Mouse (Mus musculus) layer of hippocampus, postnatal 14 days (tissue): Measurements from ENCODE around the gene Pitpnm2. TPM values are rescaled to one million over a fixed set of nuclear protein-coding genes. Genes with fewer than 3 reads are reported as not detected.

ENCODE experiments used
- DNase-seq, 2 experiments: peaks; one replicate each; pipeline ENCODE4 v3.0.0; 2021 to 2022; ENCODE audit warnings: low spot score in 2 of 2, mixed read lengths in 1 of 2
- total RNA-seq, 2 experiments: library from RNA; stranded (reverse); gene quantifications; 2 replicates each; pipeline ENCODE4 v1.2.3; 2021

Pitpnm2 gene
- total RNA-seq, 2 experiments from 2014 or later, result 172 to 174 TPM

DNA sequence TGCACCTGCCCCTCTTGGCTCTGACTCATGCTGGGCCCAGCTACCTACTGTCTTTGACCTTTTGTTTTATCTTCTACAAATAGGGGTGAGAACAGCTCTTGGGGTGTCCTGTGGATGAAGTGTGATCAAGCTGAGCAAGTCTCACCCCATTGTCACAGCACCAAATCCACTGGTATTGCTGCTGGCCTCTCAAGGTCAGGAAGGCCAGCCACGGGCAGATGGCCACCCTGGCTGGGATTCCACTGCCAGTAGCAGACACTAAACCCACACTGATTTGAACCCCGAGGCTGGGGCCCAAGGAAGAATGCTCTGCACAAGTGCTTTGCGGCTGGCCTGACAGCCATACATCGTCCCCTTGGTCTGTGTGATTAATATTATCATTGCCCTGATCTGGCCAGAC, 91.3 kb downstream of the Pitpnm2 start:
- no peak for DNase-seq

DNA sequence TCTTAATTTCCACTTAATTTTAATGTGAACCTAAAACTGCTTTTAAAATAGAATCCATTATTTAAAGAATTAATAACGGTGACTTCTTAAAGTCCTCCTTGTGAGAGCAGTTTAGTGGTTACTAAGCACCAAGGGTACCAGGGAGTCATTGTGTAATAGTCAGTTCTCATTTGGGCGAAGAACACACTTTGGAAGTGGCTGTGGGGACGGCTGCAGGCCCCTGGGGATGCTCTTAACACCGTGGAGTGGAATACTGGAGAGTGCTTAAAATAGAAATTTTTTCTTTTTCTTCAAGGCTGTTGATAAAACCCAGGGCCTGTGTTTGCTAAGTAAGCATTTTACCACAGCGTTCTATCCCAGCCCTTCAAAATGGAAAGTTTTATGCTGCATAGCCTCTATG, 93.6 kb downstream of the Pitpnm2 start:
- no peak for DNase-seq

GRCm38 (mm10) chr5:124152734-124153133, 96.8 kb downstream of the Pitpnm2 start:
- DNase-seq, result no peak

DNA sequence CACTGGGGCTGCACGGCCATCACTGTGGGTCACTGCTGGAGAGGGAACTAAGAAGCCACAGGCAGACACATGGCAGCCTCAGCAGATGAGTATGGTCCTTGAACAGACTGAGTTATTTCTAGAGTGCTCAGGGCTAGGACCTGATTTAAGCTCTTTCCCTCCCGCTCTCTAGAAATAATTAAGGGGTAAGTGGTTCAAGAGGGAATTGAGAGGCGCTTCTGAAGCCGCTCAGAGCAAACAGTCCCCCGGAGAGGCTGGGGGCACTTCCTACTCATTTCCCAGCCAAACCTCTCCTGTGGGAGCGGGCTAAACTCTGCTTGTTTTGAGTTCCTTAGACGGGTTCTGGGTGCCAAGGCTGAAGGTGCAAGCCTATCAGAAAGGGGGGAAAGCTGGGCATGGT, 98.7 kb downstream of the Pitpnm2 start:
- no peak for DNase-seq

- no peak for DNase-seq
Observed at GRCm38 (mm10) chr5:124149028-124149427, 100.5 kb downstream of the Pitpnm2 start.

DNA sequence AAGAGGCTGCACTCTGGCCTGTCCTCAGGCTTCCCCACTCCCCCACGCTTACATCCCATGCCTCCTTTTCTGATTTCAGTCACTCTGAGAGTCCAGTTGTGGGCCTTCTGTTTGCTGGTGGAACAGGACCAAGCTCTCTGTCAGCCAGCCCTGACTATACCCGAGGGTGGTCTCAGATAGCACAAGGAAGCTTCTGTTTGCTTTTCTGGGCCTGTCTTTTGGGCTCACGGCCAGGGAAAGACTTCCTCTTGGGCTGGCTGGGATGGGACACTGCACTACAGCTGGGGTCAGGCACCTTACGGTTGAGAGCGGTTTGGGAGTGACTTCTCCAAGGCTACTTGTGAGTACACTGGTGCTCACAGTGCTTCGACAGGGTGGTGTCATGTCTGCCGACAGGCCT, 111.5 kb downstream of the Pitpnm2 start:
- no peak for DNase-seq

- DNase-seq, result no peak
Observed at GRCm38 (mm10) chr5:124134261-124134660, 115.3 kb downstream of the Pitpnm2 start.

DNA sequence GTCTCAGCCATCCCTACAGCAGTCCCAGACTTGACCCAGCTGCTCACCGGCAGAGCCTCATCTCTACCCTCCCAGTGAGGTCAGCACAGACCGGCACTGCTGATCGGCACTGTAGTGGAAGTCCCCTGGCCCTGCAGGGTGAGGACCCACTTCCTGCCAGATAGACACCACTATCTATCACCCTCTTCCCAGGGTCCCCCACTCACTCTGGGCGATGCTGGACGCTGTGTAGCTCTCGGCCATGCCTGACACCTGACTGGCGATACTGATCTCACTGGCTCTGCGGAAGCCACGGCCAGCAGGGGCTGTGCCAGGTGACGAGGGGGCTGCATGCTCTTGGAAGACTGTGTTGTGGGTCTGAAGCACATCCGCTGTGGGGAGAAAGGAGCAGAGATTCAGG, 124.5 kb downstream of the Pitpnm2 start:
- DNase-seq, result no peak

DNA sequence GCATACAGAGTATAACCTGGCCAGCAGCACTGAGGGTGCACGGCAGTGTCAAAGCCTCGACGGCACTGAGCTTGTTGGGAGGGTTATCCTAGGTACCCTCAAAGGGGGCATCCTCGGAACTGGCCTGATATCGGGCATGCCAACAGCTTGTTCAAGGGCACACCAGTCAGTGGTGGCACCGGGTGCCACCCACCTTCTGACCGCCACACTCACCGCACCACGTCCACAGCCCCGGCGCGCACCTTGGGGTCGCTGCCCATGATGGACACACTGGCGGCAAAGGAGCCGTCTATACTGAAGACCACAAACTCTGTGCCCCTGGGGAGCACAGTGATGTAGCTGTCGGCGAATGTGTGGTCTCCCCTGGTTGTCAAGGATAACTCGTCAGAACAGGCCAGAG, 127.2 kb downstream of the Pitpnm2 start:
- DNase-seq, result no peak

- DNase-seq, result no peak
Observed at GRCm38 (mm10) chr5:124119204-124119603, 130.4 kb downstream of the Pitpnm2 start.

GRCm38 (mm10) chr5:124115990-124116845, 133.3 kb downstream of the Pitpnm2 start, which contains the start of gene Arl6ip4:
TSS of gene Arl6ip4 (plus strand) at chr5:124116089.
- DNase-seq, result peak; percentile 79 to 85

- no peak for DNase-seq
Observed at GRCm38 (mm10) chr5:124115531-124115930, 134.0 kb downstream of the Pitpnm2 start.

DNA sequence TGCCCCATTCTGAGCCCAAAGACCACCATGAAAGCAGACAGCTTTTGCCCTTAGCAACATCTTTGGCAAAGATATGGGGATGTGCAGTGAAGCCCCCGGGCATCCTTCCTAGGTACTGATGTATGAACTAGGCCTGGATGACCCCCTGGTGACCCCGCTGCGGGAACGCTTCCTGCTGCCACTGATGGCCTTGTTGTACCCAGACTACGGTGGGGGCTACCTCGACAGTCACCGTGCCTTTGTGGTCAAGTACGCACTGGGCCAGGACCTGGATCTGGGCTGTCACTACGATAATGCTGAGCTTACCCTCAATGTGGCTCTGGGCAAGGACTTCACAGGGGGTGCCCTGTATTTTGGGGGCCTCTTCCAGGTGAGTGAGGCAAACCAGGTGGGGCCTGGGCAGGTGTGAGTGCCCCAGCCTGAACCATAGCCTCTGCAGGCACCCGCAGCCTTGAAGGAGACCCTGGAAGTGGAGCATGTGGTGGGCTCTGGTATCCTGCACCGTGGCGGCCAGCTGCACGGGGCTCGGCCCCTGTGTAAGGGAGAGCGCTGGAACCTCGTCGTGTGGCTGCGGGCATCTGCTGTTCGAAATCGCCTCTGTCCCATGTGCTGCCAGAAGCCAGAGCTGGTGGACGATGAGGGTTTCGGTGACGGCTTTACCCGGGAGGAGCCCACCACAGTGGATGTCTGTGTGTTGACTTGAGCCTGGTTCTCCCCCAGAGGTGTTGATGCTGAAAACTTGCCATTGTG, 135.1 kb downstream of the Pitpnm2 start:
- DNase-seq, result no peak

- no peak for DNase-seq
Observed at GRCm38 (mm10) chr5:124113030-124113429, 136.5 kb downstream of the Pitpnm2 start.

DNA sequence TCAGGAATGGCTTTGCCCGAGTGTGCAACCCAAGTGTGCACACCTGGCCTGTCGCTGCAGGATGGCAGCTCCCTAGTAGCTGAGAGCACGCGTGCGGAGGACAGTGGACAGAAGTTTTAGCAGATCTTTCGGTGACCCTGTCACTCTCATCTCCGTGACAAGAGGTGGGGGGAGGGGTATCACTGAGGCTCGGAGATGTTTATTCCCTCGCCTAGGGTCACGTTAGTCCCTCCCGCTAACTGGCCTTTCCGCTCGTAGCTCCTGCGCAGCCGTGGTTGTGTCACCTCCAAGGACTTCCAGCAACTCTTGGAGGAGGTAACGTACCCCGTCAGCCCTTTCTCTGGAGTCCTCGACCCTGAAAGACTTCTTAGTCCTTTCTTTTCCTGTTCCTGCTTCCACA, 137.0 kb downstream of the Pitpnm2 start:
- DNase-seq, result no peak

DNA sequence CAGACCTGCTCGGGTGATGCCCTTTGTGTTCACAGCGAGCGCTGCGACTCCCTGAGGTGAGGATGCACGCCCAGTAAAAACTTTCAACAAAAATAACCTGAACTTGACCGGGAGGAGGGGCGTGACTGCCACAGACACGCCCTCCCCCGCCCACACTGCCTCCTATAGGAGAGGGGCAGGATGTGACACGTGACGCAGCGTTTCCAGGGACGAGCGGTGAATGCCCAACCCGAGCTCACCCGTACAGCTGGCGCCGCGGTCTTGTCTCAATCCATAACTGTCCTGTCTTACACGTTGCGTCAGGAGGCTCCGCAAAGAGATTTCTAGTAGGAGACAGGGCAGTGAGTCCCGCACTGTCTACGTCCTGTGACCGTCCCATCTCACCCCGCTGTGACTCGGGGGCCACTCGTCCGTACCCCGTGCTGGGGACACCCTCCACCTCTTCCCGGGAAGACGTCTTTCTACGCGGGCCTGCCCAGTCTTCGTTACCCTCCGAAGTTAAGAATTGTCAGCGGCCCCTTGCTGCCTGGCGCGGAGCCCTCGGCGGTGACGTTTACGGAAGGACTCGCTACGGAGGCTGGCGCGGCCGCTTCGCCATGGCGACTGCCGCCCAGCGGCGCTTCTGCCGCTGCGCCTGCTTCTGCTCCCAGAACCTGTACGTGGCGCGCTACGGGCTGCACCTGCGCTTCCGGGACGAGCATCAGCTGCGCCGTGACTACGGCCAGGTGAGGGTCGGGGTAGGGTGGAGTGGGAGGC, 137.6 kb downstream of the Pitpnm2 start, which contains the start of gene Ogfod2:
Gene Ogfod2, plus strand, starts transcription at position 556 of the 756 bp plus-strand sequence.
- peak; percentile 95 to 97 for DNase-seq

DNA sequence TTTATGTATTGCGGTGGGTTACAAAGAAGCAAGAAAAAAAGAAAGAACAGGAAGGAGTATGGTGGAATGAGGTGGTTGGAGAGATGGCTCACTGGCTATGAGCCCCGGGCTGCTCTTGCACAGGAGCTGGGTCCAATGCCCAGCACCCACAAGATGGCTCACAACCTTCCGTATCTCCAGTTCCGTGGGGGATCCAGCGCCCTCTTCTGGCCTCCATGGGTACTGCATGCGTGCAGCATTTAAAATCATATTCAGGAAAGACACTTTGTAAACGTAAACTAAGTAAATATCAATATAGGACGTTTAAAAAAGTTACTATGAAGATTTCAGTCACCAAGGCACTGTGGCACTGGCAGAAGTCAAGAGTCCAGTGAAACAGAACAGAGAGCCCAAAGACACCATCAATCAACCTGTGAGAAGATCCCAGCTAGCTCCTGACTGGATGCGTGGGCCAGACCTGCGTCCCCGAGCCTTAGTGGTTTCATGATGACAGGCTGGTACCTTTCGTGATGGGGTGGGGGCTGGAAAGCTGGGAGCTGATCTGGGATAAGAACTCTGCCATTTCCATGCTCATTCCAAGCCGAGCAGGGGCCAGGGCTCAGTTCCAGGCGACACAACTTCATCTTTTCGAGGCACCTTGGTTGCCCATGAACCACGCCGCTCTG, 138.4 kb downstream of the Pitpnm2 start:
- no peak for DNase-seq

- DNase-seq, result no peak
Observed at GRCm38 (mm10) chr5:124103552-124103951, 146.0 kb downstream of the Pitpnm2 start.

- no peak for DNase-seq
Observed at GRCm38 (mm10) chr5:124103020-124103419, 146.5 kb downstream of the Pitpnm2 start.

DNA sequence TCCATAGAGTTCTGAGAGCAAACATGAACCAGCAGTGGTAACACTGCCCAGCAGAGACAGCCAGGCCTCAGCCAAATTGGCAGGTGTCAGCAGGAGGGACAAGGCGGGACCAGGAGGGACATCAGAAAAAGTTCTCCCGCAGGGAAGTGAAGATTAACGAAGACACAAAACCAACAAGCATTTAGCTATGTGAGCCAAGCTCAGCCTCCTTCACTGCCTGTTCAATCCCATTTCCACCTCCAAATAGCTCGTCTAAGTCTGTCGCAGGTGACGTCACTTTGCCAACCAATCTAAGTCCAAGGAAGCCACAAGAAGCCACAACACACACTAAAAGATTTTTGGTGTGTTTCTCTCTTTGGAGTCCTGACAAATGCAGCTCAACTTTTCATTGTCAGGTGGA, 147.2 kb downstream of the Pitpnm2 start:
- no peak for DNase-seq
